Mouse (Mus musculus) forelimb bud, embryonic 11.5 days (tissue): ENCODE data around the gene Ptprc.

ENCODE experiments used
- DNase-seq: peaks from one replicate; pipeline ENCODE4 v3.0.0-alpha.2; 2012; ENCODE audit warnings: low read depth, low spot score

Ptprc gene

GRCm38 (mm10) chr1:138040556-138040955 lies 135.0 kb downstream of the Ptprc start:
- no peak for DNase-seq

- no peak for DNase-seq
Observed at GRCm38 (mm10) chr1:138039201-138039600, 136.3 kb downstream of the Ptprc start.

- DNase-seq = no peak
Observed at GRCm38 (mm10) chr1:138037484-138037883, 138.0 kb downstream of the Ptprc start.

- no peak for DNase-seq
Observed at GRCm38 (mm10) chr1:138029649-138030048, 145.9 kb downstream of the Ptprc start.

- no peak for DNase-seq
Observed at GRCm38 (mm10) chr1:138025298-138025697, 150.2 kb downstream of the Ptprc start.

GRCm38 (mm10) chr1:138023601-138024000 lies 151.9 kb downstream of the Ptprc start:
- DNase-seq = peak; percentile 40

GRCm38 (mm10) chr1:138022918-138023295 lies 152.6 kb downstream of the Ptprc start:
- peak; percentile 43 for DNase-seq

GRCm38 (mm10) chr1:138021962-138022917 lies 153.3 kb downstream of the Ptprc start:
- peak; percentile 62 for DNase-seq
